Mouse (Mus musculus): ENCODE data around the gene Cpsf7. TPM values are rescaled to one million over a fixed set of nuclear protein-coding genes. Genes with fewer than 3 reads are reported as not detected.
A peak's percentile ranks its signal among the peaks of the same experiment; 100 is the strongest.

Cpsf7 gene
- total and polyA plus RNA-seq, 2 experiments from 2014 or later, result 36.2 to 47.4 TPM

- WGBS, result 88% methylated on average over 5 of the region's 5 CpGs
- Histone ChIP-seq H3K9me3 (ENCODE audit: low read length) (no peaks in the 10 kb centered on the region), H3K27ac (no peak overlapping the region), H3K9ac (replicated peaks; ENCODE audit: low read length) (no peak overlapping the region), H3K4me3 (ENCODE audit: low read length) (no peak overlapping the region), H3K36me3 (ENCODE audit: insufficient read depth, low read length) (0 out of 2 replicates have a peak, but pooled peaks cover 7% of the 10 kb centered on the region), H3K4me2 (ENCODE audit: low read depth, low read length) (peak overlapping the region; percentile 68), H3K27me3 (ENCODE audit: insufficient read depth, low read length) (no peaks in the 10 kb centered on the region), H3K4me1 (ENCODE audit: insufficient read depth, low read length) (peaks cover 15% of the 10 kb centered on the region; the same call in 1 of the 2 replicates)
- TF ChIP-seq CTCF (IDR thresholded peaks at IDR 0.05; ENCODE audit: low read depth), result no peak
- DNase-seq (ENCODE audit: low spot score), result no peak
- ATAC-seq, result no peak
Observed at GRCm38 (mm10) chr19:10523483-10524080, 1.5 kb upstream of the Cpsf7 start.

GRCm38 (mm10) chr19:10524784-10525105 lies 321 bp upstream of the Cpsf7 start:
- Histone ChIP-seq H3K4me3 (ENCODE audit: low read length) (peak overlapping the region; percentile 93), H3K36me3 (ENCODE audit: insufficient read depth, low read length) (0 out of 2 replicates have a peak, but pooled peaks cover 7% of the 10 kb centered on the region), H3K9me3 (ENCODE audit: low read length) (no peaks in the 10 kb centered on the region), H3K4me1 (ENCODE audit: insufficient read depth, low read length) (peaks cover 15% of the 10 kb centered on the region; the same call in 1 of the 2 replicates), H3K27ac (peak overlapping the region; percentile 99), H3K9ac (replicated peaks; ENCODE audit: low read length) (peak overlapping the region; percentile 99), H3K27me3 (ENCODE audit: insufficient read depth, low read length) (no peaks in the 10 kb centered on the region), H3K4me2 (ENCODE audit: low read depth, low read length) (peak overlapping the region; percentile 68)
- no peak for TF ChIP-seq CTCF (IDR thresholded peaks at IDR 0.05; ENCODE audit: low read depth)
- 0% methylated on average over 19 of the region's 19 CpGs for WGBS
- DNase-seq (ENCODE audit: low spot score) (no peak), ATAC-seq (no peak)

- peak within 1 kb of the TSS; percentile 99 for H3K9ac ChIP-seq (replicated peaks; ENCODE audit: low read length)
- ATAC-seq, result peak; percentile 42
Observed at GRCm38 (mm10) chr19:10525910-10526309, 844 bp downstream of the Cpsf7 start, which contains the start of gene Sdhaf2. Gene Sdhaf2, minus strand, starts transcription at chr19:10526142.

GRCm38 (mm10) chr19:10530082-10530481 lies 5.0 kb downstream of the Cpsf7 start:
- Histone ChIP-seq H3K4me3 (ENCODE audit: low read length) (no peak overlapping the region), H3K4me1 (ENCODE audit: insufficient read depth, low read length) (peaks cover 12% of the 10 kb centered on the region; the same call in 1 of the 2 replicates), H3K9ac (replicated peaks; ENCODE audit: low read length) (no peak overlapping the region), H3K36me3 (ENCODE audit: insufficient read depth, low read length) (peaks cover 35% of the 10 kb centered on the region), H3K27me3 (ENCODE audit: insufficient read depth, low read length) (no peaks in the 10 kb centered on the region), H3K27ac (no peak overlapping the region), H3K4me2 (ENCODE audit: low read depth, low read length) (no peak overlapping the region), H3K9me3 (ENCODE audit: low read length) (no peaks in the 10 kb centered on the region)
- 93% methylated on average over 1 of the region's 1 CpGs for WGBS
- no peak for DNase-seq (ENCODE audit: low spot score)
- TF ChIP-seq CTCF (IDR thresholded peaks at IDR 0.05; ENCODE audit: low read depth), result 0 out of 2 replicates have a peak, but pooled peaks have one; percentile 8
- ATAC-seq, result no peak

More at GRCm38 (mm10) chr19:10525910-10526309, 844 bp downstream of the Cpsf7 start, which contains the start of gene Sdhaf2:
- H3K4me2 ChIP-seq (ENCODE audit: low read depth, low read length), result peak within 1 kb of the TSS; percentile 68
- no peaks in the 10 kb centered on the region for H3K9me3 ChIP-seq (ENCODE audit: low read length)
- peak within 1 kb of the TSS; percentile 93 for H3K4me3 ChIP-seq (ENCODE audit: low read length)
- peak; percentile 85 for DNase-seq (ENCODE audit: low spot score)
- no peaks in the 10 kb centered on the region for H3K27me3 ChIP-seq (ENCODE audit: insufficient read depth, low read length)
- WGBS, result under 1% methylated on average over 11 of the region's 11 CpGs
- H3K36me3 ChIP-seq (ENCODE audit: insufficient read depth, low read length), result 0 out of 2 replicates have a peak, but pooled peaks cover 7% of the 10 kb centered on the region
- peak; percentile 75 for TF ChIP-seq CTCF (IDR thresholded peaks at IDR 0.05; ENCODE audit: low read depth)
- H3K27ac ChIP-seq, result peak within 1 kb of the TSS; percentile 99
- H3K4me1 ChIP-seq (ENCODE audit: insufficient read depth, low read length), result peaks cover 15% of the 10 kb centered on the region; the same call in 1 of the 2 replicates

- WGBS, result 97% methylated on average over 5 of the region's 5 CpGs
- H3K27me3 ChIP-seq (ENCODE audit: insufficient read depth, low read length), result no peaks in the 10 kb centered on the region
- no peak for ATAC-seq
- H3K27ac ChIP-seq, result no peak overlapping the region
- H3K4me3 ChIP-seq (ENCODE audit: low read length), result no peak overlapping the region
- no peaks in the 10 kb centered on the region for H3K4me1 ChIP-seq (ENCODE audit: insufficient read depth, low read length)
- no peaks in the 10 kb centered on the region for H3K9me3 ChIP-seq (ENCODE audit: low read length)
- no peak for TF ChIP-seq CTCF (IDR thresholded peaks at IDR 0.05; ENCODE audit: low read depth)
- H3K9ac ChIP-seq (replicated peaks; ENCODE audit: low read length), result no peak overlapping the region
- peaks cover 58% of the 10 kb centered on the region for H3K36me3 ChIP-seq (ENCODE audit: insufficient read depth, low read length)
- DNase-seq (ENCODE audit: low spot score), result no peak
- no peak overlapping the region for H3K4me2 ChIP-seq (ENCODE audit: low read depth, low read length)
Observed at GRCm38 (mm10) chr19:10539454-10539853, 14.4 kb downstream of the Cpsf7 start.

- Histone ChIP-seq H3K9ac (replicated peaks; ENCODE audit: low read length) (peak within 1 kb of the TSS; percentile 67), H3K27me3 (ENCODE audit: insufficient read depth, low read length) (no peaks in the 10 kb centered on the region), H3K36me3 (ENCODE audit: insufficient read depth, low read length) (peaks cover 13% of the 10 kb centered on the region), H3K9me3 (ENCODE audit: low read length) (no peaks in the 10 kb centered on the region), H3K27ac (peak within 1 kb of the TSS; percentile 86), H3K4me3 (ENCODE audit: low read length) (peak within 1 kb of the TSS; percentile 60), H3K4me2 (ENCODE audit: low read depth, low read length) (peak within 1 kb of the TSS; percentile 83), H3K4me1 (ENCODE audit: insufficient read depth, low read length) (no peaks in the 10 kb centered on the region)
- WGBS, result under 1% methylated on average over 43 of the region's 43 CpGs
- DNase-seq (ENCODE audit: low spot score) (peak; percentile 93), ATAC-seq (peak; percentile 98)
- peak; percentile 23; the same call in 1 of the 2 replicates for TF ChIP-seq CTCF (IDR thresholded peaks at IDR 0.05; ENCODE audit: low read depth)
Observed at GRCm38 (mm10) chr19:10555624-10556510, 30.8 kb downstream of the Cpsf7 start, which contains the start of gene Tmem216. Gene Tmem216, minus strand, starts transcription at chr19:10556238.

Data from hindbrain, postnatal 0 days (tissue).